Mouse (Mus musculus): ENCODE measurements around the gene Ldhal6b.

DNA sequence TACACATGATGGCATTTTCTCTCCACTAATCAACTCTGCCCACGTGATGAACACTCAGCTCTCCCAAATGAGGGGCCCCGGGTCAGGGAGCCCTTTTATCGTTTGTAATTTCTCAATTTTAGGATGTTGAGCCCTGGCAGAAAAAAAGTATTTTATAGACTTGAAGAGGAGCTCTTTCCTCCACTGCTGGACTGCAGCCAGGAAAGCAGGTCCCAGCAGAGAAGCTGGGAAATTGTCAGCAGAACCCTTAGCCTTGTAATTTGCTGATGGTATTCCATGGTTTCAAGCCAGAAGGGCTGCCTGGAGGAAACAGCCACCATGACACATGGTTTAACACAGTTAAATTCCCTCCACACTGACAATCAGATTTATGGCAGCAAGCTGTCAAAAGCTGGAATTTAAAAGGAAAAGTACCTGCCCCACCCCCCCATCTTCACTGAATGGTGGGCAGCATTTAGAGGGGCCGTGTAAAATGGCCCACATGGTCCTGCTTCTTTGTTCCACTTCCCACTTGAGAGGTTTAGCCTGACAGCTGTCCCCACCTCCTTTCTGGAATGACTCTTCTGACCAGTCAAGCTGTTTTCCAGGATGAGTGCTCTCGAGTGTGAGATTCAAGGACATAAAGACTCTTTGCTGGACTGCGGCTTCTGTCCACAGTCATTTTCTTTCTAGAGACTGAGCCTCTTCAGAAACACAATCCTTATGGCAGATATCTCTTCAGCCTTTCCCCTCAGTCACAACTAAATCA lies 1.4 kb upstream of the Ldhal6b start:
- TF ChIP-seq CTCF (IDR thresholded peaks at IDR 0.05; ENCODE audit: low read depth) (no peak), EP300 (IDR thresholded peaks at IDR 0.05; ENCODE audit: low read depth) (no peak)

All from heart, postnatal 0 days (tissue).